Mouse (Mus musculus) testis, postnatal 10 days (tissue): ENCODE data around the gene Ahsg.
"Not testable (repeated sequence)": the region's sequence is repeated elsewhere in the genome, so short reads cannot be mapped to it uniquely, and the experiment has no call there.

Experiments used
- DNase-seq: peaks from one replicate; pipeline ENCODE4 v3.0.0; 2021; ENCODE audit warnings: low spot score

Ahsg gene

GRCm38 (mm10) chr16:22939120-22939695 is 48.1 kb downstream of the Ahsg start:
- DNase-seq = no peak

DNA sequence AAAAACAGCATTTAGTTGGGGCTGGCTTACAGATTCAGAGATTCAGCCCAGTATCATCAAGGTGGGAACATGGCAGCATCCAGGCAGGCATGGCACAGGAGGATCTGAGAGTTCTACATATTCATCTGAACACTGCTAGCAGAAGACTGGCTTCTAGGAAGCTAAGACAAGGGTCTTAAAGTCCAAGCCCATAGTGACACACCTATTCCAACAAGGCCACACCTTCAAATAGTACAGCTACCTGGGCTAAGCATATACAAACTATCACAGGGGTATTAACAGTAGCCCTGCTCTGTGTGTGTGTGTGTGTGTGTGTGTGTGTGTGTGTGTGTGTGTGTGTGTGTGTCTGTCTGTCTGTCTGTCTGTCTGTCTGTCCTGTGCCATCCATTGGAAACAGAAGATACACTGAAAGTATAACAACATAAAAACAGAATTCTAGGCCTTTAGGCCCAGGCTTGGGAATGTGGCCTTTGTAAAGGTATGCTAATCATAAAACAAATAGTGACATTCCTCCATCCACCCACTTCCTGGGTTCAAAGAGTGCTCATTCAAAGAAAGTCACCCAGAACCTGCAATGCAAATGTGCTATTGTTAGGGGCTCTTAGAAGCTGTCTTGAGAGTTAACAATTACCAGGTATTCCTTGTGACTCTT is 50.9 kb downstream of the Ahsg start:
- not testable (repeated sequence) for DNase-seq

GRCm38 (mm10) chr16:22947371-22947770 is 56.3 kb downstream of the Ahsg start:
- DNase-seq = no peak
